Mouse (Mus musculus): ENCODE results near the gene Got1. TPM values are rescaled to one million over a fixed set of nuclear protein-coding genes. Genes with fewer than 3 reads are reported as not detected.

The Got1 gene
- total RNA-seq, 2 experiments from 2014 or later, result 4.1 to 9.0 TPM

Other genes starting within 250 kb of the Got1 start
- gene Hpse2, start 136.2 kb downstream of the Got1 start, total RNA-seq (2015), result not detected in 2 replicates
- not detected in 2 replicates for gene Hpse2, start 136.2 kb downstream of the Got1 start, total RNA-seq (2017)
- 0.02 and 0.05 TPM in 2 replicates for gene Cnnm1, start 84.2 kb downstream of the Got1 start, total RNA-seq (2015)
- not detected in 2 replicates for gene Cnnm1, start 84.2 kb downstream of the Got1 start, total RNA-seq (2017)
- not detected in 2 replicates for gene Nkx2-3, start 87.7 kb upstream of the Got1 start, total RNA-seq (2015)
- gene Nkx2-3, start 87.7 kb upstream of the Got1 start, total RNA-seq (2017), result not detected in 2 replicates
- 21.0 and 25.0 TPM in 2 replicates for gene Slc25a28, start 150.3 kb upstream of the Got1 start, total RNA-seq (2015)
- gene Slc25a28, start 150.3 kb upstream of the Got1 start, total RNA-seq (2017), result 33.5 and 33.6 TPM in 2 replicates
- gene Entpd7, start 165.1 kb upstream of the Got1 start, total RNA-seq (2015), result 16.6 and 17.8 TPM in 2 replicates
- gene Entpd7, start 165.1 kb upstream of the Got1 start, total RNA-seq (2017), result 7.4 and 7.7 TPM in 2 replicates
- gene Cutc, start 228.4 kb upstream of the Got1 start, total RNA-seq (2015), result 29.8 and 37.1 TPM in 2 replicates
- 19.2 and 29.5 TPM in 2 replicates for gene Cutc, start 228.4 kb upstream of the Got1 start, total RNA-seq (2017)
- gene Cox15, start 228.4 kb upstream of the Got1 start, total RNA-seq (2015), result 9.0 and 10.6 TPM in 2 replicates
- 8.7 and 19.2 TPM in 2 replicates for gene Cox15, start 228.4 kb upstream of the Got1 start, total RNA-seq (2017)